19 mouse cellular contexts compared by ENCODE assay signal in genomic region chr4:150441931-150442330, GRCm38 (mm10).
DNase-seq lines count a peak whose midpoint lies in the region; ATAC-seq lines count a peak whose summit lies in the region.
"Had no signal": no experiment of that assay in that cellular context is flagged by ENCODE, and none has a peak within 500 bp of the region (broad histone marks: within the 10 kb centered on the region; RNA-seq: fewer than 3 reads in every experiment).

No protein-coding gene starts in this region.

- peak overlapping the region; percentile 7; the same call in 1 of the 2 replicates for H3K27ac ChIP-seq in hindbrain, embryonic 11.5 days (ENCODE audit: low read depth, low read length)
- no peak overlapping the region for H3K27ac ChIP-seq in hindbrain, embryonic 16.5 days (ENCODE audit: low read depth, low read length)
- H3K27ac ChIP-seq in neural tube, embryonic 12.5 days = 0 out of 2 replicates have a peak overlapping the region, but pooled peaks have one; percentile 32
- 0 out of 2 replicates have a peak overlapping the region, but pooled peaks have one; percentile 7 for H3K27ac ChIP-seq in neural tube, embryonic 15.5 days (replicated peaks)
- H3K27ac ChIP-seq: gastrocnemius, adult 2 months; limb, embryonic 10.5 days; liver, embryonic 12.5 days had no signal

- H3K4me3 ChIP-seq in hindbrain, embryonic 11.5 days (ENCODE audit: low read depth, low read length) = no peak overlapping the region
- no peak overlapping the region for H3K4me3 ChIP-seq in hindbrain, embryonic 16.5 days (ENCODE audit: low read length)
- H3K4me3 ChIP-seq in neural tube, embryonic 12.5 days = no peak overlapping the region
- H3K4me3 ChIP-seq in neural tube, embryonic 15.5 days (replicated peaks) = no peak overlapping the region
- H3K4me3 ChIP-seq: erythroblast, embryonic 14.5 days; gastrocnemius, adult 2 months; limb, embryonic 10.5 days; liver, embryonic 12.5 days had no signal

- WGBS in hindbrain, embryonic 11.5 days = 82% methylated on average over 10 of the region's 10 CpGs
- 63% methylated on average over 10 of the region's 10 CpGs for WGBS in hindbrain, embryonic 16.5 days
- WGBS in neural tube, embryonic 12.5 days = 80% methylated on average over 10 of the region's 10 CpGs
- WGBS in neural tube, embryonic 15.5 days = 73% methylated on average over 10 of the region's 10 CpGs

- no peaks in the 10 kb centered on the region for H3K27me3 ChIP-seq in hindbrain, embryonic 11.5 days (ENCODE audit: control insufficient read depth, insufficient read depth, low read length)
- no peaks in the 10 kb centered on the region for H3K27me3 ChIP-seq in hindbrain, embryonic 16.5 days (replicated peaks; ENCODE audit: control insufficient read depth, insufficient read depth, low read length)
- H3K27me3 ChIP-seq in neural tube, embryonic 12.5 days (replicated peaks) = no peaks in the 10 kb centered on the region
- no peaks in the 10 kb centered on the region for H3K27me3 ChIP-seq in neural tube, embryonic 15.5 days (replicated peaks)
- H3K27me3 ChIP-seq: liver, embryonic 12.5 days had no signal

- no peak for ATAC-seq in hindbrain, embryonic 11.5 days (ENCODE audit: low FRiP score)
- no peak for ATAC-seq in hindbrain, embryonic 16.5 days
- no peak for ATAC-seq in neural tube, embryonic 12.5 days (ENCODE audit: low FRiP score, low read depth)
- ATAC-seq in neural tube, embryonic 15.5 days (ENCODE audit: low FRiP score) = no peak
- ATAC-seq: forebrain, embryonic 14.5 days; liver, embryonic 12.5 days; midbrain, embryonic 16.5 days had no signal

- peak; percentile 46 to 55 for DNase-seq in cerebellum, postnatal 14 days
- no peak for DNase-seq in cerebellum, adult 9-11 months
- DNase-seq in hindbrain, embryonic 11.5 days (ENCODE audit: low spot score) = no peak
- no peak for DNase-seq in neural tube, embryonic 10.5 days (ENCODE audit: extremely low spot score, low spot score)
- DNase-seq in liver = no peak
- DNase-seq: cerebellum, adult 11 months; gastrocnemius, adult 2 months; heart, postnatal 14 days; lung, embryonic 14.5 days; lung, postnatal 4 days; thymus, postnatal 36 days had no signal

- no peak overlapping the region for H3K4me2 ChIP-seq in hindbrain, embryonic 11.5 days (replicated peaks; ENCODE audit: low read depth, low read length)
- no peak overlapping the region for H3K4me2 ChIP-seq in hindbrain, embryonic 16.5 days (ENCODE audit: low read length)
- no peak overlapping the region for H3K4me2 ChIP-seq in neural tube, embryonic 12.5 days (replicated peaks)
- no peak overlapping the region for H3K4me2 ChIP-seq in neural tube, embryonic 15.5 days
- H3K4me2 ChIP-seq: liver, embryonic 12.5 days; lung, embryonic 14.5 days had no signal

- no peaks in the 10 kb centered on the region for H3K36me3 ChIP-seq in hindbrain, embryonic 11.5 days (ENCODE audit: control insufficient read depth, insufficient read depth, low read length)
- H3K36me3 ChIP-seq in hindbrain, embryonic 16.5 days (ENCODE audit: control insufficient read depth, insufficient read depth, low read length) = no peaks in the 10 kb centered on the region
- 0 out of 2 replicates have a peak, but pooled peaks cover 4% of the 10 kb centered on the region for H3K36me3 ChIP-seq in neural tube, embryonic 12.5 days
- H3K36me3 ChIP-seq in neural tube, embryonic 15.5 days = no peaks in the 10 kb centered on the region

- no peak overlapping the region for H3K9ac ChIP-seq in hindbrain, embryonic 11.5 days (ENCODE audit: low read depth, low read length)
- H3K9ac ChIP-seq in hindbrain, embryonic 16.5 days (ENCODE audit: low read depth, low read length) = no peak overlapping the region; the same call in 1 of the 2 replicates
- H3K9ac ChIP-seq in neural tube, embryonic 12.5 days = no peak overlapping the region
- H3K9ac ChIP-seq in neural tube, embryonic 15.5 days (replicated peaks) = no peak overlapping the region
- H3K9ac ChIP-seq: liver, embryonic 12.5 days; lung, embryonic 14.5 days had no signal

- H3K9me3 ChIP-seq in hindbrain, embryonic 11.5 days (ENCODE audit: control insufficient read depth, low read length) = no peaks in the 10 kb centered on the region
- H3K9me3 ChIP-seq in hindbrain, embryonic 16.5 days (ENCODE audit: control insufficient read depth, low read length) = no peaks in the 10 kb centered on the region
- no peaks in the 10 kb centered on the region for H3K9me3 ChIP-seq in neural tube, embryonic 12.5 days
- H3K9me3 ChIP-seq in neural tube, embryonic 15.5 days (replicated peaks) = no peaks in the 10 kb centered on the region
- H3K9me3 ChIP-seq: limb, embryonic 10.5 days; liver, embryonic 12.5 days had no signal

- H3K4me1 ChIP-seq in hindbrain, embryonic 11.5 days (replicated peaks; ENCODE audit: control insufficient read depth, insufficient read depth, low read length) = 0 out of 2 replicates have a peak, but pooled peaks cover 3% of the 10 kb centered on the region
- peaks cover 26% of the 10 kb centered on the region for H3K4me1 ChIP-seq in hindbrain, embryonic 16.5 days (ENCODE audit: control insufficient read depth, insufficient read depth, low read depth, low read length)
- peaks cover 41% of the 10 kb centered on the region for H3K4me1 ChIP-seq in neural tube, embryonic 12.5 days
- H3K4me1 ChIP-seq in neural tube, embryonic 15.5 days = peaks cover 62% of the 10 kb centered on the region

Comparison
In these comparisons a context has a peak if more than half of its experiments do, and no peak if none do; other contexts are left out.
1. DNase-seq: peak in cerebellum, postnatal 14 days (2 of 2); none in cerebellum, adult 9-11 months (single experiment), hindbrain, embryonic 11.5 days (single experiment), neural tube, embryonic 10.5 days (single experiment) and liver (single experiment).